Mouse (Mus musculus) layer of hippocampus, postnatal 14 days (tissue): ENCODE data around the gene Barx2. TPM values are rescaled to one million over a fixed set of nuclear protein-coding genes. Genes with fewer than 3 reads are reported as not detected.

Experiments
- DNase-seq, 2 experiments: peaks; one replicate each; pipeline ENCODE4 v3.0.0; 2021 to 2022; ENCODE audit warnings: low spot score in 2 of 2, mixed read lengths in 1 of 2
- total RNA-seq, 2 experiments: library from RNA; stranded (reverse); gene quantifications; 2 replicates each; pipeline ENCODE4 v1.2.3; 2021

The Barx2 gene
- total RNA-seq, 2 experiments from 2014 or later = 1.6 to 1.9 TPM

DNA sequence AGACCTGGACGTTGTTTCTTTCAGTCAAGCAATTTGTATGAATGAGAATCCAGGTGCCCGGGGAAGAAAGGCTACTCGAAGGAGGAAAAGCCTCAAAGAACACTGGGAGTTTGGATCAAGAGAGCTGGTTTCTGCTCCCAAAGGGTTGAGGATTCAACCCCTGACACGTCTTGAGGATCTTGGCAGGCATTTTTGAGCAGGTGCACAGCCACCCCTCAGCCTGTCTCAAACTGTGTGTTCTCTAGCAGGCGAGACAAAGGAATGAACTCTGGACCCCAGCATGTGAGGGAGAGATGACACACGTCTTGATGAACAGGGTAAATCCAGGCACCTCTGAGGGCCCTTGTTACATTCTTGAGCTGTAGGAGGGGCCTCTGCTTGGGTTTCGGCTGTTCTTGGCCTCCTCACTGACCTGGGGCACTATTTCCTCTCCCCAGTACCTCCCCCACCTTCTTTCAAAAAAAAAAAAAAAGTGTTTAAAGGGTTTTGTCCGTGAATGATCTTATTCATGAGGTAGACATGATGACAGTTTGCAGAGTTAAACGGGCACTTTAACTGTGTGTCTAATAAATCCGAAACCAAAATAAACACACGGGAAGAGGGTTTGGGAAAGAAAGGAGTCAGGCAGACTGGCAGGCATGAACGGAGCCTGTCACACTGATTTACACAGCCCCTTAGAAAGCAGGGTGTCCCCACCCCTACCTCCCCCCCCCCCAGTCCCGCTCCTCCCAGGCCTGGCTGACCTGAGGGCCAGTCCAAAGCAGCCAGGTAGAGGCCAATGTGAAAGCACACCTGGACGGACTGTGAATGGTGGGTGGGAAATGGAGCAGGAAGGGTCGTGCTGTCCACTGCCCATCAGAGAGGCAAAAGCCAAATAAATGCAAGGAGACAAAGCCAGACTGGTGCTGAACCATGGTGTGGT, 73.9 kb downstream of the Barx2 start:
- DNase-seq = no peak

DNA sequence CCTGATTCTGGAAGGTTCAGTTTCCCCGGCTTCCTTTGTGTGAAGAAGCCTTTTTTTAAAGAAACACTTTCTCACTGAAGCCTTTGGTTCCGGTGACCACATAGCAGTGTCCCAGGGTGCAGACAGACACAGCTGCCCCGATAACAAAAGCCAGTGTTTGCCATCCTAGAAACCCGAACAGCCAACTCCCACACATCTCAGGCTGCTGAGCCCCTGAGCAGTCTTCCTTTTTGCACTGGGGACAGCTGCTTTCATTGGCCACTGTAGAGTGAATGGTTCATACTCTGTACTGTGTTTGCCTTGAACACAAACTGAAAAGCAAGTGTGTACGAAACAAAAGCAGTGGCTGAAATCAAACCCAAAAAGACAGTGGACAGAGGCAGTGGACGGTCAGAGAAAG, 75.2 kb downstream of the Barx2 start:
- DNase-seq = no peak

DNA sequence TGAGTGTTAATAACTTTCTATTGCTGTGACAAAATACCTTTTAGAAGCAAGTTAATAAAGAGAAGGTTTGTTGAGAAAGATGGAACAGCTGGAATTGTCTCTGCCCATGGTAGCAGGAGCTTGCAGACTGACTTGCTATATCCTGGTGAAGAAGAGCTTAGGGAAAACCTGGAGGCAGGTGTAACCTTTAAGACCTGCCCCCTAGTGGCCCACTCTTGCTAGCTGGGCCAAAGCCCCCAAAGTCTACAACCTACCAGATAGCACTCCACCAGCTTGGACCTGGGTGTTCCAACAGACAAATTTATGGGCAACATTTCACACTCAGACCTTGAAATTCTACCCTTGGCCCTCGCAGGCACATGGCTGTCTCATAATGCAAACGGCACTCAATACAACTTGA, 104.5 kb downstream of the Barx2 start:
- DNase-seq = no peak

DNA sequence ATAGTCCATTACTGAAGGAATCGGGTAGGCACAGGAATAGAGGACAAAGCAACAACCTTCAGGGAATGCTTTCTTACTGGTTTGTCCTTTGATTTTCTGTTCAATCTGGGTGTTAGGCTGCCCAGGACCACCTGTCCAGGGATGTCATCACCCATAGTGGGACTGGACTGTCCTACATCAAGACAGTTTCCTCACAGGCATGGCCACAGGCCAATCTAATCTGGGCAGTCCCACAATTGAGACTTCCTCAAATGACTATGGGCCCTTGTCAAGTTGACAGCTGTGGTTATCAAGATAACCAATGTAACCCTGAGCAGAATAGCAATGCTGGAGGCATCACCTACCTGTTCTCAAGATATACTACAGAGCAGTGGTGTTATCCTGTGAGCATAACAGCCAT, 110.6 kb downstream of the Barx2 start:
- no peak for DNase-seq

Other genes starting within 250 kb of the Barx2 start
- 100 to 1,000 TPM; 188 to 201 TPM for gene Arhgap32, start 202.7 kb upstream of the Barx2 start, total RNA-seq